Mouse (Mus musculus) neural tube, embryonic 15.5 days (tissue): ENCODE results near the gene Scn2b. TPM values are rescaled to one million over a fixed set of nuclear protein-coding genes. Genes with fewer than 3 reads are reported as not detected.

Experiments used
- polyA plus RNA-seq: library from polyadenylated mRNA; unstranded; fragments of >200 nt; fragmentation: Nextera tagmentation; extraction: Ambion mirVana; gene quantifications from 2 replicates; pipeline ENCODE4 v1.2.1, GENCODE M21; 2015

The Scn2b gene
- polyA plus RNA-seq, 1 experiment from 2014 or later: 11.9 TPM

Other genes starting within 250 kb of the Scn2b start
- 20.3 and 23.3 TPM in 2 replicates for gene Kmt2a, start 236.5 kb upstream of the Scn2b start, polyA plus RNA-seq
- gene Atp5l, start 197.0 kb upstream of the Scn2b start, polyA plus RNA-seq: 830 and 890 TPM in 2 replicates
- gene Ube4a, start 152.2 kb upstream of the Scn2b start, polyA plus RNA-seq: 31.8 and 34.2 TPM in 2 replicates
- gene Cd3g, start 137.4 kb upstream of the Scn2b start, polyA plus RNA-seq: 114 TPM in 1 of 2 replicates, not detected in the other
- 31.2 TPM in 1 of 2 replicates, not detected in the other for gene Cd3d, start 136.0 kb upstream of the Scn2b start, polyA plus RNA-seq
- 0.19 and 57.9 TPM in 2 replicates for gene Cd3e, start 108.2 kb upstream of the Scn2b start, polyA plus RNA-seq
- gene Mpzl2, start 78.0 kb upstream of the Scn2b start, polyA plus RNA-seq: 0.77 and 8.6 TPM in 2 replicates
- gene Mpzl3, start 62.6 kb upstream of the Scn2b start, polyA plus RNA-seq: 1.00 and 2.0 TPM in 2 replicates
- 0.32 and 1.7 TPM in 2 replicates for gene Jaml, start 38.6 kb upstream of the Scn2b start, polyA plus RNA-seq
- gene Scn4b, start 20.6 kb downstream of the Scn2b start, polyA plus RNA-seq: 0.55 and 2.0 TPM in 2 replicates
- not detected in 2 replicates for gene BC049352, start 64.2 kb downstream of the Scn2b start, polyA plus RNA-seq
- gene Tmprss4, start 86.3 kb downstream of the Scn2b start, polyA plus RNA-seq: 2.7 TPM in 1 of 2 replicates, not detected in the other
- gene Il10ra, start 151.4 kb downstream of the Scn2b start, polyA plus RNA-seq: 0.69 and 2.1 TPM in 2 replicates
- 0.04 and 0.24 TPM in 2 replicates for gene Tmprss13, start 201.3 kb downstream of the Scn2b start, polyA plus RNA-seq